Mouse (Mus musculus): ENCODE results near the gene Gm45717.

Gene Gm45717

DNA sequence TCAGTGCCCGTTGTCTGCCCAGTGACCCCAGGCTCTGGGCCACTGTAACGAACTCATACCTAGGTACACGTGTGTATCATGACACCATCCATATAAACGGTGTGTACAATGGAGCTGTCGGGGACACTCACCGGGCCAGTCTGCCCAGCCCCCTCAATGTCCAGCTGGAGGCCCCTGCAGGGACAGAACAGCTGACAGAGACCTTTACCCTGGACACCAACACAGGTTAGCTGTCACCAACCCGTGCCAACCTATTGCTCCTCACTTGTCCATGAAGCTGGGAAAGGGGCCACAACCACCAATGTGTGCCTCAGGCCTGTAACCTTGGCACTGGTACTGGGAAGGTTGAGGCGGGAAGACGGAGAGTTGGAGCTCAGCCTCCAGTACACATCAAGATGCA lies 13.4 kb downstream of the Gm45717 start:
- DNase-seq = no peak

DNA sequence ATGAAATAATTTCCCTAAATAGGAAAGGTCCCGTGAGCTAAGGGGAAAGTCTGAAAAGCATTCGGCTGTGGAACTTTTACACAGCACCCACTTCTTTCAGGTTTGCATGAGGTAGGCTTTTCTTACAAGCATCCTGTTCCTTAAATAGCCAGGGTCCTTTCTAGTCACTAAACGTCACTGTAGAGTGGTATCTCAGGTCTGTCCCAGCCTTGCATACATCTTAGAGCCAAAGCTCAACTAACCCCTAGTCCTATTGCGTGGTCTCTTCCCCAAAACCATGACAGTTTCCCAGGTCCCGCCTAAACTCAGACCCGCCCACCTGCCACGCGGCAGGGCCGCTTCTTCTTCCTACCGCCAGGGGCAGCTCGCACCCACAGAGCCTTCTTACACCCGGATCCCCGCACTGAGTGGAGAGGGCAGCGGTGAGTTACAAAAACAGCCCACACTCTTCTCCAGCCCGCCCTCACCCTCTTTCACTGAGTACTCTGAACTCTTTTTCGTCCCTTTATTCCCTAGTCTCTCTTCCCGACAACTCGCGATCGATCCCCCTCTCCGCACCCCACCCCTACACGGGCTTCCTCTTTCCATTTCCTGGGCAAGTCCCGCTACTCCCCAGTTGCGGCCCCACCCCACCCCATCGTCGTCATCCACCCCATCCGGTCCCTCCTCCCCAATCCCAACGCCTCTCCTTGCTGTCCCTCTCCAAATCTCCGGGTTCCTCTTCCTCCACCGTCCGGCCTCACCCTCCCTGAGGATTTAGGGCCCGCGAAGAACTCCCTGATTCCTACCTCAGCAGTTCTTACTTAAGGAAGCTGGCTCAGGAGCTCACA lies 14.3 kb downstream of the Gm45717 start, which contains the start of gene Pgghg:
Pgghg (plus strand) TSS at position 170 of the 830 bp plus-strand sequence.
- DNase-seq = peak; percentile 92 to 94

DNA sequence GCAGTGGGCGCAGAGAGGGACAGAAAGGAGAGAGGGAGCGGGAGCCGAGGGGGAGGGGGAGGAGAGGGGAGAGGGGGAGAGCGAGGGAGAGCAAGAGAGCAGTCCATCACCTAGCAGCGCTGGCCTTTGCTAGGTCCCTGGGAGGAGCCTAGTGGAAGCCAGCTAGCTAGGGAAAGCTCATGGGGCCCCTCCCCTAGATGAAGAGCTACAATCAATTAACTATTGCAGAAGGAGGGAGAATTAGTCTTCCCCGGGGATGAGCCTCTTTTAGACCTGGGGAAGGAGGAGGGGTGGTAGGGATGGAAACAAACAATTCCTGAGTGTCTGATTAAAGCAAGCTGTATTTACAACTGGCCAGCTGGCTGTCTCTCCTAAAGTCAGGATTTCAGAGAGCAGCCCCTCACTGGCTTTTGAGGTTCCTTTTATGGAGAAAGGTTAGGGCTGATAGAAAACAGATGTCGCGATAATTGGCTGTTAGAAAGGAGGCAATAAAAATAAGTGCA lies 16.0 kb downstream of the Gm45717 start:
- DNase-seq = peak; percentile 41 to 50

DNA sequence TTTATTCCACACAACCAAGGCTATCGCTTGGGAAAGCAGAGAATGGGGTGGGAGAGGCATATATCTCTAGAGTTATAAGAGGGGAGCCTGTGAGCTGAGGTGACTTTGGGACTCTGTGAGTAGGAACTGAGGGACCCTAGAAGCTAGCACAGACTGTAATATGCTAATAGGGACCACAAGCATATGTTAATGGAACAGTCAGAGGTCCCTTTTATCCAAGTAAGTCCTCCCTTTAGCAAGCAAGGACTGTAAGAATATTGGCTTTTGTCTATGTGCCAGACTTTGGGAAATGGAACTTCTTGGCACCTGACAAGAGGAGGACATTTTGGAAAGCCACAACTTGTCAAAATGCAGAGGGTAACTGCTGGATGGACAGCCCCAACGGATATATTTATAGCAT lies 16.8 kb downstream of the Gm45717 start:
- DNase-seq = no peak

DNA sequence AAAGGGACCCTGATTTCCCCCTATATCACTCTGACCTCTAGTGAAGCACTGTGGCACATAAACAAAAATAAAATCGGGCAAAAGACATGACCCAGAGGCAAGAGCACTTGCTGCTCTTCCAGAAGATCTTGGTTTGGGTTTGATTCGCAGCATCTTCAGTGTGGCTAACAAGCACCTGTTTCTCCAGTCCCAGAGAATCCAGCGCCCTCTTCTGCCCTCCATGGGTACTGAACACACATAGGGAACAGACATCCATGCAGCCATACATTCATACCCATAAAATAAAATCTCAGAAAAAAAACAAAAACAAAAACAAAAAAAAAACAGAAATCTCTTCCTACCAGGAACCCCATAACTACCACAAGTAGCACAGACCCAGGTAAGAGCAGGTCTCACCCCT lies 17.3 kb downstream of the Gm45717 start:
- DNase-seq = no peak

DNA sequence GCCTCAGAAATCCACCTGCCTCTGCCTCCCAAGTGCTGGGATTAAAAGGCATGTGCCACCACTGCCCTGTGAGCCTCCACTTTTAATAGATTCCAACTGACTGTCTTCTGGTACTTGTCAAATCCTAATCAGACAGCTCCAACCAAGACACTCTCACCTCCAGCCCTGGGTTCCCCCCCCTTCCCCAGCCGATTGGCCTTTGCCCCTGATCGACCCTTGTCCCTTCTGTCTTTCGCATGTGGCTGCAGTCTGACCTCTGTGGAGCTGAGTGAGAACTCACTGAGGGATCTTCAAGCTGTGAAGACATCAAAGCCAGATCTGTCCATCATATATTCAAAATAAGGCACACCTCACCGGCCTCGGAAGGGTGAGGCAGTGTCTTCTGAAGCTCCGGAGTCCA lies 28.6 kb downstream of the Gm45717 start:
- no peak for DNase-seq

DNA sequence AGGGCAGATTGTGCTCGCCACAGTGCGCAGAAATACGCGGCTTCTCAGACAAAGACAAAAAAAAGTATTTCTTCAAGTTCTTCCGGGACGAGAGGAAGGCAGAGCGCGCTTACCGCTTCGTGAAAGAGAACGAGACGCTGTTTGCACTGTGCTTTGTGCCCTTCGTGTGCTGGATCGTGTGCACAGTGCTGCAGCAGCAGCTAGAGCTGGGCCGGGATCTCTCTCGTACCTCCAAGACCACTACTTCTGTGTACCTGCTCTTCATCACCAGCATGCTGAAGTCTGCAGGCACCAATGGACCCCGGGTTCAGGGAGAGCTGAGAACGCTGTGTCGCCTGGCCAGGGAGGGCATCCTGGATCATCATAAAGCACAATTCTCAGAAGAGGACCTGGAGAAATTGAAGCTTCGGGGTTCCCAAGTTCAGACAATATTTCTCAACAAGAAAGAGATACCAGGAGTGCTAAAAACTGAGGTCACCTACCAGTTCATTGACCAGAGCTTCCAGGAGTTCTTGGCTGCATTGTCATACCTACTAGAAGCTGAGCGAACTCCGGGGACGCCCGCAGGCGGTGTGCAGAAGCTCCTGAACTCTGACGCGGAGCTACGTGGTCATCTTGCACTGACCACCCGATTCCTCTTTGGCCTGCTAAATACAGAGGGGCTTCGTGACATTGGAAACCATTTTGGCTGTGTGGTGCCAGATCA lies 32.5 kb downstream of the Gm45717 start:
- no peak for DNase-seq

DNA sequence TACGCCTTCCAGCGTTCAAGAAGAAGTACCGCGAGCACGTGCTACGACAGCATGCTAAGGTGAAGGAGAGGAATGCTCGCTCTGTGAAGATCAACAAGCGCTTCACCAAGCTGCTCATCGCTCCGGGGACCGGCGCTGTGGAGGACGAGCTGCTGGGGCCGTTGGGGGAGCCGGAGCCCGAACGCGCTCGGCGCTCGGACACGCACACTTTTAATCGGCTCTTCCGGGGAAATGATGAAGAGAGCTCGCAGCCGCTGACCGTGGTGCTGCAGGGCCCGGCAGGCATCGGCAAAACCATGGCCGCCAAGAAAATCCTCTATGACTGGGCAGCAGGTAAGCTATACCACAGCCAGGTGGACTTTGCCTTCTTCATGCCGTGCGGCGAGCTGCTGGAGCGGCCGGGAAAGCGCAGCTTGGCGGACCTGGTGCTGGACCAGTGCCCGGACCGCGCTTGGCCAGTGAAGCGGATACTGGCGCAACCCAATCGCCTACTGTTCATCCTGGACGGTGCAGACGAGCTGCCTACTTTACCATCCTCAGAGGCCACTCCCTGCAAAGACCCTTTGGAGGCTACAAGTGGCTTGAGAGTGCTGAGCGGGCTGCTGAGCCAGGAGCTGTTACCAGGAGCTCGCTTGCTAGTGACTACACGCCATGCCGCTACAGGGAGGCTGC lies 33.2 kb downstream of the Gm45717 start:
- peak; percentile 33 to 35 for DNase-seq

DNA sequence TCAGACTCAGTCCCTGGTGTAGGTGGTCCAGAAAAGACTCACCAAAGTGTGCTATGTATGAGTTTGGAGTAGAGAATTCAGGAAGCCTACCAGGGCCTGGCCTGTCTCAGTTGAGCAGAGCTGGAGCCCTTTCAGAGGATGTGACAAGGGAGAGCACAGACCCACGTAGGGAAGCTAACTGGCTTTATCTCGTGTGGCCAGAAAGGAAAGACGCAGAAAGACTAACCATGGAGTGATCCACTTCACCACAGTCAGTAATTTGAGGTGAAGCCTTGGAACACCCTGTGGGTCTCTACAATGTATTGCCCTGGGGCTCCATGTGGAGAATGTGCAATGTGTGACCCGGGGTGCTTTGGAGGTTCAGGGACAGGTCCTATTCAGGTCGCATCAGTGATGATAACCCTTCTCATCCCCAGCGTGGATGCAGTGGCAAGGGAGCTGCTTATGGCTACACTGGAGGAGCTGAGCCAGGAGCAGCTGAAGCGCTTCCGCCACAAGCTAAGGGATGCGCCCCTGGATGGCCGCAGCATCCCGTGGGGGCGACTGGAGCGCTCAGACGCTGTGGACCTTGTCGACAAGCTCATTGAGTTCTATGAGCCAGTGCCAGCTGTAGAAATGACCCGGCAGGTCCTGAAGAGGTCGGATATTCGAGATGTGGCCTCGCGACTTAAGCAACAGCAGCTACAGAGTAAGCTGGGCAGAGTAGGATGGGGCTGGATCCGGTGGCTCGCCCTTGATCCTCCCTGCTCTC lies 34.3 kb downstream of the Gm45717 start:
- no peak for DNase-seq

DNA sequence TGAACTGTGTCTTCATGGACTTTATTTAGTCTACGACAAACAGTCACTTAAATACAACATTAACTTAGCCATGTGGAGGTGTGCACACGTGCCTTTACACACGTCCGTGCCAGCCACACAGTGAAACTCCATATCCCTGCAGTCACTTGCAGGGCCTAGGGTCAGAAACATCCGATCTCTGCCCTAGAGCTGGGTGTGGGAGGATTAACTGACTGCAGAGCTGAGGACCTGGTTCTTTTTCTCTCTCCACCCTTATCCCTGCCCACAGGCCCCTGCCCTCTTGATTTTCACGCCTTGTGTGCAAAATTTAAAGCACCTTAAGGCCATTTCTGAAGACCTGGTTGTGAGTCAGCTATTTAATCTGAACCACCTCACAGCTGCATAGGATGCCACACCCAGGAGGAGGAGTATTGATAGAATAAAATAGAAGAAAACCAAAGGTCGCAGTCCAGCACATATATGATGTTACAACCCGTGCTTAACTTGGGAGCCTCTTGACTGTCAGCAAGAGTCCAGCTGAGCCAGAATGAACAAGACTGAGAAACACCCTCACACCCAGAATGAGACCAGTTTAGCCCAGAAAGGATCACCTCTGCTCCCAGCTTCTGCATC lies 35.2 kb downstream of the Gm45717 start, which contains the start of gene Nlrp6:
Nlrp6 (plus strand) TSS at position 485 of the 612 bp plus-strand sequence.
- no peak for DNase-seq

DNA sequence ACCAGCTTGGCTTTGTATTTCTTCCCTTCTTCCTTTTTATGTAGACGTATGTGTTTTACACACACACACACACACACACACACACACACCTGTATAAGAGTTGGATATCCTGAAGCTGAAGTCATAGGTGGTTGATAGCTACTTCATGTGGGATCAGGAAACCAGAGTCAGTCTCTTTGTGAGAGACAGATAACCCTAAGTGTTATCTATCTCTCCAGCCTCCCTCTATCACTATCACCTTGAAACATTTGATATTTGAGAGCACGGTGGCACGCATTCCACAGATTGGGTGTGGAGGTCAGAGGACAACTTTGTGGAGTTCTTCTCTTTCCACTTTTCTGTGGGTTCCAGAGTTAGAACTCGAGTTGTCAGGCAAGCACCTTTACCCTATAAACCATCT lies 35.8 kb downstream of the Gm45717 start:
- DNase-seq = no peak

DNA sequence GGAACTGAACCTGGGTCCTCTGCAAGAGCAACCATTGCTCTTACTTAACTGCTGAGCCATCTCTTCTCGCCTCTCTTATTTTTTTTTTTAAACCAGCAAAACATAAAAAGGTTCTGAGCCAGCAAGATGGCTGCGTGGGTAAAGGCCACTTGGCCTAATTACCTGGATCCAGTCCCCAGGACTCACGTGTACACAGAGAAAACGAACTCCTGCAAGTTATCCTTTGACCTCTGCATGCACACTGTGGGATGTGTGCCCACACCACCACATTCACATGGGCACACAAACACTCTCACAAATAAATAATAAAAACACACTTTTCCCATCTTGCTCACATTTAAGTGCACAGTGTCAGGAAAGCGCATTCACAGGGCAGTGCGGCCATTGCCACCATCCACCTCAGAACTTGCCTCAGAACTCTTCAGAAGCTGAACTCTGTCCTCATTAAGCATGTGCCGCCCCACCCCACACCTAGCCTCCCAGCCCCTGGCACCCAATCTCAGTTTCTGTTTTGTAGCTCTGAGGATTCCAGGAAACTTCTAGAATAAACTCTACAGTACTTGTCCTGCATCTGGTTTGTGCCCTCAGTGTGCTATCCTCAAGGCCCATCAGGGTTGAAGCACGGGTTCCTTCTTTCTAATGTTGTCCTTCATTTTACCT lies 41.6 kb downstream of the Gm45717 start:
- DNase-seq = no peak

DNA sequence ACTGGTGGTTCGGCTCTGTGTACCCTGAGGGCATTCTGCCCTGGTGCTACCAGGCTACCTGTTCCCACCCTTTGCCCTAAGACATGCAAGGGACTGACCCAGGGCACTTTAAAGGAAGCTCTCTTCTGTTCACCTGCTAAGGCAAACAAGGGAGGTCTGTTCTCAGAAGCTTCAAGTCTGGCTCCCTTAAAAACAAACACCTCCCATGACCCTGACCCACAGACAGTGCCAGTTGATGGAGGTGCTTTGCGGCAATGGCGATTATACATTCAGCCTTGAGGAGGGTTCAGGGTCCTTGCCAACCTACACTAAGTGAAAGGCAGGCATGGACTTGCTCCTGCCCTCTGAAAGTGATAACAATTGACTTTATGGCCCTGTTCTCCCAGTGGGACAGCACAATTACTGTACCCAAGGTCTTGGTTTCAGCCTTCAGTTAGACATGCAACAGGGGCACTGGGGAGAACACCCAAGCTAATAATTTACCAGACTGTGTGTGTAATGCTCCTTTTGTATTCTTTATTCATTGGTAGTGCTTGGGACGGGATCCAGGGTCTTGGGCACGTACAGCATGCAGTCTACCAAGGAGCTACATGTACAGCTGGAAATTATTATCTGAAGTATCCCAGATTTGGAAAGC lies 42.8 kb downstream of the Gm45717 start:
- DNase-seq = no peak

DNA sequence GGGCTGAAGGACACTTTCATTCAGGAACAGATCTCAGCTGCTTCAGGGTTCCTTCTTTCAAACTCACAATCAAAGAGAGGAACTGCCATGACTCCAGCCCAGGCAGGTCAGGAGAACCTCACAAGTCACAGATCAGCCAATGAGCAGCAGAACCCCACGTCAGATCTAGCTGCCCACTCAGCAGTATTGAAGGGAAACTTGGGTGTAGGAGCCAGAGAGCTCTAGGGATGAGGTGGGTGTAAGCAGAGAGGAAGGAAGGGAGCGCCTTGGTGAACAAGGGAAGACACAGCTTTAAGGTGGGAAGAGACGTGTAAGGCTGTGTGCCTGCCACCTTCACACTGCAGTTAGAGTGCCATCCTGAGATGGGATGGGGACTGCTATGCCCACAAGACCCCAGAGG lies 43.4 kb downstream of the Gm45717 start:
- DNase-seq = no peak

DNA sequence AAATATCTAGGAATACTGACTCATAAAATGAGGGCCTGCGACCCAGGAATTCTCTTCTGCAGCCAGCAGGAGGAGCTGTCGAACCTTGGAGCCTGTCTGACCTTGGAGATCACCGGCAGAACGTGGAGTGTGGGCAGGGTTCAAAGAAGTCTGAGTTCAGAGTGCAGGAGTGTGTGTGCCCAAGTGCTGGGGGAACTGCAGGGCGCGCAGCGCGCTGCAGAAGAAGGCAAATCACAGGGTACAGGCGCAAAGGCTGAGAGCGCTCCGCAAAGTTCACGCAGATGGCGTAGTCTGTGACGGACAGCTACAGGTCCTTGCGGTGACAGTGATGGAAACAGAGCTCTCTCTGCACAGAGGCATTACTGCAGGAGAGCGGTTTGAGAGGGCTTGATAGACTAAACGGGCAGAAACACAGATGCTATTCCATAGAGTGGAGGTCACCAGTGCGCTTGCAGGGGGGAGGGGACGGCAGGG lies 47.1 kb downstream of the Gm45717 start:
- DNase-seq = peak; percentile 78 to 83

DNA sequence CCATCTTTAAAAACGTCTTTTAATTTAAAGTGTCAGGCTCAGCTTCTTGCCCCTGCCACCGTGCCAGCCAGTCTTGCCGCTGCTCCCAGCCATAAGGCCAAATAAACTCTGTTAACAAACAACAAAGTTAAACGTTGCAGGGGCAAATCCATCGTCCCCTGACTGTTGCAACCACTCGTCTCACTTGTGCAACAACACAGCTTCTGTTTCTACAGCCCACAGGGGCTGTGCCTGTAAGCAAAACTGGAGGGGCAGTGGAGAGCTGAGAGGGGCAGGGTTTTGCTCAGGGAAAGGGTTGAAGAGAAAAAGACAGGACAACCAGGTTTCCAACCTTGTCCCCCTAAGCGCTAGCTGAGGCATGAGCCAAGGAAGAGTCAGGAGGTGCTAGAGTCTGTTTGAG lies 47.6 kb downstream of the Gm45717 start:
- DNase-seq = peak in 1 of 2 experiments; percentile 12

DNA sequence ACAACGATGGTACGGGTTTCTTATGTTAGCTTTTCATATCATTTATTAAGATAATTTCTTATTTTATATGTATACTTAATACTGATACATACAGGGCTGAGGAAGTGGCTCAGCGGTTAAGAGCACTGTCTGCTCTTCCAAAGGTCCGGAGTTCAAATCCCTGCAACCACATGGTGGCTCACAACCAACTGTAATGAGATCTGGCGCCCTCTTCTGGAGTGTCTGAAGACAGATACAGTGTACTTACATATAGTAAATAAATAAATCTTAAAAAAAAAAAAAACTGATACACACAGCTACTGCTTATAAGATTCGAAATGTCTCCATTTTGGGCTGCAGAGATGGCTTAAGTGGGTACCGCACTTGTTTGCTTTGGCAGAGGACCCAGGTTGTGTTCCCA lies 48.0 kb downstream of the Gm45717 start:
- DNase-seq = no peak

DNA sequence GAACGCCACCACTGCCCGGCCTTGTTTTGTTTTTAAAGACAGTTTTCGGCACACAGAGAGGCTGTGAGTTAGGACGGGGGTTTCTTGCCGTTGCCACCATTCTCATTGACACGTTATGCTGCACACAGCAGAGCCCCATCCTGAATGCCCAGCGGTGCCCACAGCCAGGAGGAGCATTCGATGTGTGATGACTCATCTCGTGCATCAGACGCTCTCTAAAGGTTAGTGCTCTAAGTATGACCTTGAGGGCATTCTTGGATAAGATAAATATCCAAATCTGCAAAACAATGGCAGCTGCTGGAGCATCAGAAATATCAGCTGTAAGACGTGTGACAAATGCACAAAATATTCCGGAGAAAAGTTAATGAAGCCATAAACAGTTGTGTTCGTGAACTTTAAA lies 48.6 kb downstream of the Gm45717 start:
- DNase-seq = no peak

DNA sequence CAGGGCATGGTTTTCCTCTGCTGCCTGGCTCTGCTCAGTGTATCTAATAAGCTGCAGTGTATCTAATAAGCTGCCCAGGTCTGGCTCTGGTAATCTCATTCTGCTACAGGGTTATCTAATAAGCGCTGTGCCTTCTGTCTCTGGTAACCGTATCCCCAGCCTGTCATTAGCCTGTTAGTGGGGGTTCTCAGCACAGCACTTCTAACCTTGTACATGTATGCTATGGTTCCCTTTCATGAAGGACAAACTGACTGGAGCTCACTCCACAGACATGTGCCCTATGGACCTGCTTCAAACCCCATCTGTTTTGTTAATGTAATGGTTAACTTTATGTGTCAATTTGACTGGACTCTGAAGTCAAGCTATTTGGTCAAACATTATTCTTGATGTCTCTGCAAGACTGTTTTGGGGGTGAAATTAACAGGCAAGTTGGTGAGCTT lies 50.1 kb downstream of the Gm45717 start:
- no peak for DNase-seq

DNA sequence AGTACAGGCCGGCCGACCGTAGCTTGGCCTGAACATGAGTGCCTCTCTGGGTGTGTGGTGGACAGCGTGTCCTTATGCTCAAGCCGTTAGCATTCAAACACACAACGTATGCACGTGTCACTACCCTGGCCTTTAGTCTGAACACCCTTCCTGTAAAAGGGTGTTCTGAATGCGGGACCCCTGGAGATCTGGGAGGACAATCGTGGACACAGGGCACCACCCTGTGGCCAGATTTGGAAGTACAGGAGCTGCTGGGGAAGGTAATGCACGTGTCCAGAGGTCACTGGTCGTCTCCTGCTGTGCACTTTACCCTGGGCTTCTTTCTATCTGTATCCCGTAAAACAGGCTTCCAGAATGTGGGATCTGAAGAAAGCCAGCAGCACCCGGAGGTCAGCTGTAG lies 52.5 kb downstream of the Gm45717 start:
- DNase-seq = peak; percentile 64 to 74

Data from lung, adult 18-20 months (tissue).